Mouse (Mus musculus) heart, postnatal 25 days (tissue): ENCODE data around the gene Spag9. TPM values are rescaled to one million over a fixed set of nuclear protein-coding genes. Genes with fewer than 3 reads are reported as not detected.
A peak's percentile ranks its signal among the peaks of the same experiment; 100 is the strongest.

Experiments used
- DNase-seq: peaks from one replicate; pipeline ENCODE4 v3.0.0; 2022; ENCODE audit warnings: low spot score
- intact Hi-C: fragments of 180-260 bp; cut with DNase I; formaldehyde crosslinking; loops from one replicate; pipeline ENCODE4 v1.15.1; 2025
- total RNA-seq, 2 experiments: library from RNA; stranded (reverse); gene quantifications; 2 replicates each; pipeline ENCODE4 v1.2.3; 2021

Gene Spag9
- 100 to 1,000 TPM; 132 to 139 TPM for total RNA-seq

- intact Hi-C loops: loop anchor here (2.0 to 5.0 kb wide), 2 partner anchors 27 to 39 kb away; partner anchors contain the start of genes Gm20390, Nme1 and Nme2
- peak; percentile 93 for DNase-seq
Observed at GRCm38 (mm10) chr11:93995720-93996305, at the start of gene Spag9. Gene Spag9 (plus strand): TSS chr11:93996091.

GRCm38 (mm10) chr11:93948887-93949567 is 46.9 kb upstream of the Spag9 start:
- intact Hi-C loops: no loop called here
- no peak for DNase-seq

GRCm38 (mm10) chr11:93950045-93950444 is 45.8 kb upstream of the Spag9 start:
- DNase-seq: no peak
- intact Hi-C loops: loop anchor here (5.0 kb wide), 1 partner anchor 63 kb away; the partner anchor contains the start of genes Mbtd1 and Utp18

- intact Hi-C loops: loop anchor here (5.0 kb wide), 1 partner anchor 65 kb away; the partner anchor contains the start of genes Mbtd1 and Utp18
- DNase-seq: no peak
Observed at GRCm38 (mm10) chr11:93952376-93952775, 43.5 kb upstream of the Spag9 start.

- intact Hi-C loops: loop anchor here (5.0 kb wide), 2 partner anchors 43 to 67 kb away; partner anchors contain the start of genes Mbtd1, Spag9 and Utp18
- no peak for DNase-seq
Observed at GRCm38 (mm10) chr11:93954738-93955255, 41.1 kb upstream of the Spag9 start.

GRCm38 (mm10) chr11:93955256-93956150 is 40.4 kb upstream of the Spag9 start:
- intact Hi-C loops: loop anchor here (5.0 kb wide), 1 partner anchor 42 kb away; the partner anchor contains the start of gene Spag9
- DNase-seq: peak; percentile 93

GRCm38 (mm10) chr11:93956159-93956558 is 39.7 kb upstream of the Spag9 start, which contains the start of gene Nme2:
Gene Nme2 (minus strand): TSS chr11:93956259.
- intact Hi-C loops: loop anchor here (5.0 kb wide), 1 partner anchor 41 kb away; the partner anchor contains the start of gene Spag9
- no peak for DNase-seq

- intact Hi-C loops: loop anchor here (5.0 kb wide), 1 partner anchor 40 kb away; the partner anchor contains the start of gene Spag9
- DNase-seq: no peak
Observed at GRCm38 (mm10) chr11:93957031-93957555, 38.8 kb upstream of the Spag9 start.

- intact Hi-C loops: loop anchor here (5.0 kb wide), 1 partner anchor 40 kb away; the partner anchor contains the start of gene Spag9
- no peak for DNase-seq
Observed at GRCm38 (mm10) chr11:93957746-93958145, 38.1 kb upstream of the Spag9 start.

- DNase-seq: no peak
- intact Hi-C loops: no loop called here
Observed at GRCm38 (mm10) chr11:93961482-93961881, 34.4 kb upstream of the Spag9 start.

GRCm38 (mm10) chr11:93963013-93963412 is 32.9 kb upstream of the Spag9 start:
- intact Hi-C loops: no loop called here
- no peak for DNase-seq

GRCm38 (mm10) chr11:93965391-93965790 is 30.5 kb upstream of the Spag9 start:
- intact Hi-C loops: loop anchor here (5.0 kb wide), 1 partner anchor 77 kb away; no protein-coding TSS in a partner anchor
- no peak for DNase-seq

- DNase-seq: no peak
- intact Hi-C loops: loop anchor here (5.0 kb wide), 1 partner anchor 75 kb away; no protein-coding TSS in a partner anchor
Observed at GRCm38 (mm10) chr11:93967381-93967780, 28.5 kb upstream of the Spag9 start.

- intact Hi-C loops: loop anchor here (1.0 to 5.0 kb wide), 3 partner anchors 27 to 118 kb away; no protein-coding TSS in a partner anchor
- DNase-seq: peak; percentile 91
Observed at GRCm38 (mm10) chr11:93968005-93968847, 27.7 kb upstream of the Spag9 start, which contains the start of the genes Gm20390 and Nme1. Gene Gm20390 (minus strand): TSS chr11:93968293. Gene Nme1 (minus strand): TSS chr11:93968521.

GRCm38 (mm10) chr11:93968848-93969128 is 27.1 kb upstream of the Spag9 start:
- intact Hi-C loops: loop anchor here (1.0 to 5.0 kb wide), 4 partner anchors 19 to 118 kb away; no protein-coding TSS in a partner anchor
- DNase-seq: no peak

- intact Hi-C loops: loop anchor here (1.0 to 5.0 kb wide), 3 partner anchors 18 to 73 kb away; no protein-coding TSS in a partner anchor
- DNase-seq: no peak
Observed at GRCm38 (mm10) chr11:93969171-93969570, 26.7 kb upstream of the Spag9 start.

GRCm38 (mm10) chr11:93969799-93970198 is 26.1 kb upstream of the Spag9 start:
- intact Hi-C loops: loop anchor here (1.0 to 5.0 kb wide), 3 partner anchors 18 to 73 kb away; no protein-coding TSS in a partner anchor

GRCm38 (mm10) chr11:93972951-93973350 is 22.9 kb upstream of the Spag9 start:
- intact Hi-C loops: no loop called here

More at GRCm38 (mm10) chr11:93969799-93970198, 26.1 kb upstream of the Spag9 start:
- no peak for DNase-seq

More at GRCm38 (mm10) chr11:93972951-93973350, 22.9 kb upstream of the Spag9 start:
- DNase-seq: no peak
